Mouse (Mus musculus): ENCODE measurements around the gene Hsf2bp. TPM values are rescaled to one million over a fixed set of nuclear protein-coding genes. Genes with fewer than 3 reads are reported as not detected.

Gene Hsf2bp
- total RNA-seq, 2 experiments from 2014 or later = 0.71 to 1.4 TPM

DNA sequence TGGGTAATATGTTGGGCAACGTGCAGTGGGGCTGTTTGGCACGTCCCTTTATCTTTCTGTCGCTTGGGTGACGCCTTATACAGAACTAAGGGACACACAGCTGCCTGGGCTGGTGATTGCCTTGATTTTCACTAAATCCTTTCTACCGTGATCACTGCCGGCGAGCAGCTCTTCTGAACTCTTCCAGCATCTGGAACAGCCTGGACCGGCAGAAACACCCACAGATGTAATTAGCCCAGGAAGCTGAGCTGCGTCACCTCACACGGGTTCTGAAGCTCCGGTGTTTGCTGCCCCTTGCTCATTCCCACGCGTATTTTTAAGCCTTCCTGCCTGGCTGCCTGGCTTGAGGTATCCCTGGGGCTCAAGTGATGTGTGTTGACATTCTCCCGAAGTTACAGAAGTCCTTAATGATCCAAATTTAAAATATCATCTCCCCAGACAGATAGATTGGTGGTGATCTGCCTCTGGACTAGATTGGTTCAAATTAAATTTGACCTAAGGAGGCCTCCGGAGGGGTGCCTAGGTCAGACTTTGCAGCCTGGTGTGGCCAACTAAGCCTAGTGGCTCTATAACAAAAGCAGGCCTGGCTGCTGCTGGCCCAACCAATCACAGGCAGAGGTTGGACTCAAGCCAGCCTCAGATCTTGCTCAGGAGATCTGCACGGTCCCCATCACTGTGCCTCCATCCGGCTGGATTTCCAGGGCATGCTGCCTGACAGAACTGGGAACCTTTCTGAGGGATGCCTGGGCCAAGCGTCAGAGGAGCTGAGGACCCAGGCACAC is 123.1 kb downstream of the Hsf2bp start:
- DNase-seq (ENCODE audit: low spot score in 2 of 2) = peak in 1 of 2 experiments; percentile 38

DNA sequence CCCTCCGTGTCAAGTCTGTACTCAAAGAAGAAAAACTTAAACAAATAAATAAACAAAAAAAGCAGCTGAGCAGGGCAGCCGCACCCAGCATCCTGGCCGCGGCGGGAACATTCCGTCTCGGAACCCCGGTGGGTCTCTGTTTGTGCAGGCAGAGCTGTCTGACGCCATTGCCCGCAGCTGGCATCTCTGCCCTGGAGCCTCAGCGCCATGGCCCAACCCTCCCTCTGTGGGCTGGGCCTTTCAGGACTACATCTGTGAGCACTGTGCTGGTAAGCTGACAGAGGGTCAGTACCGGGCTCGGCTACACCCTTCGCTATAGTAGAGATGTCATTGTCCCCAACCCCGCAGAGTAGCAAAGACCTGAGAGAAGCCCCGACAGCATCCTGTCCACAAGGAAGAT is 123.8 kb downstream of the Hsf2bp start:
- DNase-seq (ENCODE audit: low spot score in 2 of 2) = no peak

DNA sequence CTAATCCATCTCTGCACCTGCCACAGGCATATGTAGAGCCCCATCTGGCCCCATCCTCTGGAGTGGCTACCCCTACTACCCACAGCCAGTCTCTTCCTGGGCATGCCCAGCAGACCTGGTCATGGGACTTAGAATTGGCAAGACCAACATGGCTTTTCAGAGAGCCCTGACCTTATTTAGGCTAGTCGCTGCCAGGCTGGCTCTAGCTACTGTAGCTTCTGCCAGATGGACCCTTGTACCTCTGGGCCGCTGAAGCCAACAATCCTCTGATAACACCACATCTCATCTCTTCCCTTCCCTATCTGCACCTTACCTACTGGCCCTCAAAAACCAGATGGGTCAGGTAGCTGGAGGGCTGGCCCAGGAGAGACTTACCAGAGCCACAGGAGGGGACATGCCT is 127.2 kb downstream of the Hsf2bp start:
- DNase-seq (ENCODE audit: low spot score in 2 of 2) = no peak

DNA sequence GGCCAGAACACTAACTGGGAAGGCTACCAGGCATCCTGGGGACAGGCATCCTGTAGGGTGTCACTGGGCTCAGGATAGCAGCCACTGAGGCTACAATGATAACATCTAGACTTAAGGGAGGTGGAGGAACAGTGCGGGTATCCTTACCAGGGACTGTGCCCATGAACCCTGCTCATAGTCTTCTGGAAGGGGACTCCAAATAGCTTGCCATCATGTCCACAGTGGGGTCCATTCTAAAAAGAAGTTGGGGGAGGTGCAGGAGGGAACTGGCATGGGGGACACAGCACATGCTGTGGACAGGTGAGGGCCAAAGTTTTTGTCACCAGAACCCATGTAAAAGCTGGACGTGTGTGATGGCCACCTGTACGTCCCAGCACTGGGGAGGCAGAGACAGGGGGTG is 129.7 kb downstream of the Hsf2bp start:
- no peak for DNase-seq (ENCODE audit: low spot score in 2 of 2)

DNA sequence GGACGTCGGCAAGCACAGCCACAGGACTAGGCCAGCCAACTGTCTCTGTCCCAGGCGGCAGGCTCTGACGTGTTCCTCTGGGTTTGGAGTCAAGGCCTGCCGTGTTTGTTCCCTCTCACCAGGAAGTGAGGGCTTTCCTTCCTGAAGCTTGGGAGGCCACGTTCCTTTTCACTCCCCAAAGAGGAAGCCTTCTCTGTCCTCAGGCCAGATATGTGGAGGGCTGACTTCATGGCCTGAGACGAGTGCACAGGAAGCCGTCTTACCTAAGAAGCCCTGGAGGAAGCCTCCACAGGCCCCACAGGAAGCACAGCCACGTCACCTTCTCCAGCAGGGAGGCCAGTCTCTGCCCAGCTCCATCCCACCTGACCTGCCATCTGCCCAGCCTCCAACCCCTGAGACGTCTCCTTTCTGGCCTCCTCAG is 130.3 kb downstream of the Hsf2bp start:
- no peak for DNase-seq (ENCODE audit: low spot score in 2 of 2)

DNA sequence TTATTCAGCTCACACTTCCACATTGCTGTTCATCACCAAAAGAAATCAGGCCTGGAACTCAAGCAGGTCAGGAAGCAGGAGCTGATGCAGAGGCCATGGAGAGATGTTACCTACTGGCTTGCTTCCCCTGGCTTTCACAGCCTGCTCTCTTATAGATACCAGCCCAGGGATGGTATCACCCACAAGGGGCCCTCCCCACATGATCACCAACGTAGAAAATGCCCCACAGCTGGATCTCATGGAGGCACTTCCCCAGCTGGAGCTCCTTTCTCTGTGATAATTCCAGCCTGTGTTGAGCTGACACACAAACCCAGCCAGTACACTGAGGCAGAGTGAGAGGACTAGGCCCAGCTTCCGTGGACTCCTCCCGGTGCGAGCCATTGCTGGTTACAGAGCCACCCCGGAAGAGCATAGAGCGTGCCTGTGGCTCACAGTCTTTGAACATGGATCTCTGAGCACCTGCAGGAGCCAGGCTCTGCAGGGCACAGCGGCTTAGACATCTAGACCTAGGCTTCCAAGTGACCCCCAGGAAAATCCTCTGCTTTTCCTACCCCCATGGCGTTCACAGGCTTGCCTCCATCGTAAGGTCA is 130.9 kb downstream of the Hsf2bp start:
- DNase-seq (ENCODE audit: low spot score in 2 of 2) = no peak

DNA sequence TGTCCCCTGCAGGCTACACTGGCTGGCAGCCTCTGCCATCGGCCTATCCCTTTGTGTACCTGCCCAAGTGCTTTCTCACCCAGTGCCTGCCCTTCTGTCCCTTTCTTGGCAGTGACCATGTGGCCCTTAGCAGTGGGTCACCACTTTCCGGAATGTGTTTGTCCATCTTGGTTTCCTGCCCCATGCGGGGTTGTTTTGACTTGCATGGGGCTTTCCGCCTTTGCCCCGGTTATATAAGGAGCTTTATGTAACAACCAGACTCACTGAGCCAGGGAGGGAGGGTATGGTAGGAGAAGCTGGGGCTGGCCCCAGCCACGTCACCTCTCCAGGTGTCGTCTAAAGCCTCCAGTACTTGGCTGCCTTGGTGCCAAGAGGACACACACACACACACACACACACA is 132.1 kb downstream of the Hsf2bp start:
- no peak for DNase-seq (ENCODE audit: low spot score in 2 of 2)

DNA sequence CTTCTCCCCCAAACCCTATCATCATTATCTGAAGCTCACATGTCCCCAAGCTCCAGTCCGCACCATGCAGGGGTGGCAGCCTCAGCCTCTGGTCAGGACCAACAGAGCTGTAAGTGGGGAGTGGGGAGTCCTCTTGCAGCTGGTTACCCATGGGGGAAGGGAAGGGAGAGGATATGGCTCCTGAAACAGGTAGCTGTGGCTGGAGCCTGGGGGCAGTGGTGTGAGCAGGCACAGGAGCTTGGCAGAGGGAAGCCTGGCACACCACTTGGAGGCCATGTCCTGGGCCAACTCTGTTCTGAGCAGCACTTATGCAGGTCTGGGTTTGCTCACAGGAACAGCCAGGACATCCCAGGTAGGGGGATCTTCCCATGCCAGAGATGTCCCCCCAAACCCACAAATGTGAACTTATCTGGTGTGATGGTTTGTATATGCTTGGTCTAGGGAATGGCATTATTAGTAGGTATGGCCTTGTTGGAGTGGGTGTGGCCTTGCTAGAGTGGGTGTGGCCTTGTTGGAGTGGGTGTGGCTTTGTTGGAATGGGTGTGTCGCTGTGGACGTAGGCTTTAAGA is 133.4 kb downstream of the Hsf2bp start:
- DNase-seq (ENCODE audit: low spot score in 2 of 2) = no peak

DNA sequence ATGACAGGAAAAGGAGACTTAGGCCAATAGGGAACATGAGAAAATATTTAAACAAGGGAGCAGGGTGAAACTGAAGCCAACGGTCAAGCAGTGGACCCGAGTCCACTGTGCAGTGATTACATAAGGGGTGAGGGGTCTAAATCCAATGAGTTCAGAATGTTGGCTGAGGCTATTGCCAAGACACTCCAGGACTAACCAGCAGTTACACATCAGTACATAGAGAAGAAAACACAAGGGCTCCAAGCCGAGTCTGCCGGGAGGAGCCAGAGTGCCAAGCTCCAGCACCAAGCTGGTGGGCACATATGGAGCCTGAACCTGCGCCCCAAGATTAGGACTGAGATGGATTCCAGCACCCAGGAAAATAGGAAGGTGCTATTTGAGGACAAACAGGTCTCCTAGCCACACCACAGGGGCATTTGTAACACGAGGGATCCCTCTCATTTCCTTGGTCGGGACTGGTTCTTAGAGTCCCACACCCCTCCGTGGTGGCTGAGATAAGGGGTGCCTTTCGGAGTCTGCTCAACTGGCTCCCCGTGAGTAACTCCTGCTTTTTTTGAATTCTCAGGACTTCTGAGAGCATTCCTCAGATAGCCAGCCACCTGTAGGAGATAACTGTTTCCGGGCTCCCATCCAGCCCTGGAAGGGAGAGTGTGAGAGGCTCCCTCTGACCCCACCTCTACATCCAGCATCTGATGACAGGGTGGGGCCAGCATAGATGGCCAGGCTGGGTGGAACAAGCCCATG is 134.5 kb downstream of the Hsf2bp start:
- DNase-seq (ENCODE audit: low spot score in 2 of 2) = no peak

DNA sequence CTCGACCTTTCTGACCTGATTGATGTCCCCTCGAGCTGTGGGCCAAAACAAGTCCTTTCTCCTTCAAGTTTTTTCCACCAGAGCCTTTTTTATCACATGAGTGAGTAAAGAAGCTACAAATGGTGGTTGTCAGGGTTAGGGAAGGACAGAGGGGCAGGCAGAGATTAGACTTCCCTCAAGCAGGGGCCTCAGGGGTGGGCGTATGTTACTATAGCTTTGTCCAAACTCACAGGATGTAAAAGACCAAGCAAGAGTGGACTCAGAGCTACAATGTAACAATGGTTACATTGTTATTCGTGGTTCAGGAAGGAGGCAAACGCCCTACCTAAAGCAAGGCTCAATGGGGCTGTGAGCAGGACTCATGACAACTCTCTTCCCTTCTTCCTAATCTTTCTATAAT is 137.2 kb downstream of the Hsf2bp start:
- DNase-seq (ENCODE audit: low spot score in 2 of 2) = no peak

DNA sequence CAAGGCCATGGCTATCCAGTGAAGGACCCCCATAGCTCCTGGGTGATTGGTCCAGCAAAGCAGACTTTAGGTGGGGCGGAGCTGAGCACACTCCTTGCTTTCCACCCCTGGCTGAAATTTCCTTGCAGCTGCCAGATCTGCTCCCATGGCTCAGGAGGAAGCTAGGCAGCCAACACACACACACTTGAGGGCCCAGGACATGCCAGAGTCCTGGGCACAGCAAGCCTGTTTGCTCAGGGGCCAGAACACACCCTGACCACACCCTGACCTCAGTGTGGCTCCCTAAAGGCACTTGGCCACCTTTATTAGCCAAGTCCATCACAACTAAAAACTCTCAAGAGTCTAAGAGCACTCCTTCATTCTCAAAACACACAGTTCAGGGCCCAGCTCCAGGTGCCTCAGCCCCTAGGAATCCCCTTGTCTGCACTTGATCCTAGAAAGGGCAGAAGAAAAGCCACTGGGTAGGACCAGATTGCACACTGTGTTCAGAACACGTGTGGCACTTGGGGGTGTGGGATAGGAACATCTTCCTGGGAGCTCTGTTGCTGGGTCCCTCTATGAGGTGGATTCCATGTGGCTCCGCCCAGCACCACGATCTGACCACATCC is 138.9 kb downstream of the Hsf2bp start:
- no peak for DNase-seq (ENCODE audit: low spot score in 2 of 2)

DNA sequence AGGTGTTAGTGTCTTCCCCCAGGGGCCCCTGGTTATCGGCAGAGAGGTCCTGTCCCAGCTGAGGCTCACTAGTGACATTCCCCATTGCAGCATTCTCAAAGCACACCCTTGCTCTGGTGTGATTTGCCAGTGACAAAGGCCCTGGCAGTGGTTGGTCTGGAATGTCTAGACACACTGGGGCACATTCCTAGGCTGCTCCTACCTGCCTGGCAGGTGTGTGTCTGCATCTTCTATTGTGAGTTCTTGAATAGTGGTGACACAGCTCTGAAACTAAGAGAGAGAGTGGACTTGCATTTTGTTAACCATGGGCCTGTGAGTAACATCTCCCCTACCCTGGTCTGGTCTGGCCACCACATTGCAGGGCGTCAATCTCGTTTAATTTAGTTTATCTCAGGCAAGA is 139.4 kb downstream of the Hsf2bp start:
- no peak for DNase-seq (ENCODE audit: low spot score in 2 of 2)

DNA sequence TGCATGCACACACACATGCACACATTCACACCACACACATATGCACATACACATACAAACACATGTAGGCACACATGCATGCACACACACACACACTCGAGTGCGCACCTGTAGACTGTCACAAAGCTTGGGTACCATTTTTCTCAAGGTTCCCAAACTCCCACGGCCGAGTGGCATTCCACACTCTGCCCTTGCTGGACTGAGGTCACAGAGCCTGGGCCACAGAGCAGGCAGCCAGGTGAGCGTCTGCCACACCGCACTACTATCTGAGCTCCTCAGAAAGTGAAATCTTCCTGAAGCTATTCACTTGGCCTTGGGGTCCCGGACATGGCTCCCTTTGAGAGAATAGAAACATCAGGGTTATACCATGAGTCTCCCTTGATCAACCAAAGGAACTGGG is 139.8 kb downstream of the Hsf2bp start:
- no peak for DNase-seq (ENCODE audit: low spot score in 2 of 2)

Other genes starting within 250 kb of the Hsf2bp start
- gene Sik1, start 180.5 kb downstream of the Hsf2bp start, total RNA-seq (2021) = 10 to 100 TPM; 21.7 to 22.2 TPM
- gene Rrp1b, start 249 bp downstream of the Hsf2bp start, total RNA-seq (2021) = 10 to 100 TPM; 19.1 to 26.8 TPM
- gene Notch3, start 130.5 kb upstream of the Hsf2bp start, total RNA-seq (2021) = 10 to 100 TPM; 21.0 to 23.7 TPM
- gene Ephx3, start 153.2 kb upstream of the Hsf2bp start, total RNA-seq (2021) = under 1 TPM in 1 of 2 experiments, not detected in 1; 0.14 TPM
- 100 to 1,000 TPM; 112 to 126 TPM for gene Brd4, start 248.4 kb upstream of the Hsf2bp start, total RNA-seq (2021)